Mouse (Mus musculus) E14TG2a.4 (cell line): ENCODE results near the gene Tmem56.

Source experiments
- CTCF ChIP-seq: conservative IDR thresholded peaks from 2 replicates; pipeline ENCODE4 v1.5.1; 2014; ENCODE audit warnings: low read length
- POU5F1 ChIP-seq: IDR thresholded peaks from 2 replicates; pipeline ENCODE4 v1.6.1; 2014; ENCODE audit warnings: low read length, borderline replicate concordance

GRCm38 (mm10) chr3:121171872-121172265 lies 111.0 kb downstream of the Tmem56 start:
- TF ChIP-seq CTCF, result no peak
- TF ChIP-seq POU5F1, result no peak
